Mouse (Mus musculus): ENCODE results near the gene Fam166b. TPM values are rescaled to one million over a fixed set of nuclear protein-coding genes. Genes with fewer than 3 reads are reported as not detected.

Gene Fam166b
- total RNA-seq (2021): under 1 TPM; 0.27 to 0.97 TPM
- long read RNA-seq, experiment 1: 0 reads
- long read RNA-seq, experiment 2: 0 reads

- no peak for DNase-seq
Measured at GRCm38 (mm10) chr4:43428946-43429345, at the start of gene Fam166b. Gene Fam166b, minus strand, starts transcription at chr4:43429134.

DNA sequence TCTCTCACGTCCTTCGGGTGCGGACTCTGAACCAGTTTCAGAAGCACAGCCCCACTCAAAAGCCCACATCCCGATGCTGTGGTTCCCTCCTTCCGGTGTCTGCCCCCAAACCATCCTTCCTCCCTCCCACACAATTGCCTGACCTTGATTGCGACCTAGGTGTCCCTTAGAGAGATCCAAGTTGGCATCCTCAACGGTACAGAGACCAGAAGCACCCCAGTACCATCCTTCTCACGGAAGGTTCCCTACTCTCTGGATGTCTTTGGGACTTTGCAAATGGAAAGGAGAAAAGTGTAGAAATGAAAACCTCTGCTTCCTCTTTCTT lies 49.6 kb upstream of the Fam166b start:
- DNase-seq: no peak

DNA sequence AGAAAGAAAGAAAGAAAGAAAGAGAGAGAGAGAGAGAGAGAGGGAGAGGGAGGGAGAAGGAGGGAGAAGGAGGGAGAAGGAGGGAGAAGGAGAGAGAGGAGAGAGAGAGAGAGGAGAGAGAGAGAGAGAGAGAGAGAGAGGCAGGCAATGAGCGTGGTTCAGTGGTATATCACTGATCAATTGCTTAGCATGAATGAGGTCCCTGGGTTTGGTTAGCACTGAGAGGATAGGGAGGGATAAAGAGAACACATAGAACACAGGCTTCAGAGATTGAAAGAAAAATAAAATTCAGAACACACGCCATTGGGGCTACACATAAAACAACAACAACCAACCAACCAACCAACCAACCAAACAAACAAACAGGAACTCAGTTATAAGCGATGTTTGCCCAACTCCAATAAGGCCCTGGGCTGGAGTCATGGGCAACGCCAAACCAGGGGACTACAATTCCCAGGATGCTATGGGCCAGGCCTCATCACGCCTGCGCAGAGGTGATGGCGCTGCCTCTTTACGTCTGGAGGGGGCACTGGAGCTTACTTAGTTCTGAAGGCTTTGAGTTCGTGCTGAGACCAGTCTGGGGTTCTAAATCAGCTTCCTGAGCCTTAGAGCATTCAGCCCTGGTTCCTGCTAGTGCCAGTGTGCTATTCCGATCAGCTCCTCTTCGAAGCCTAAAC lies 49.1 kb upstream of the Fam166b start:
- peak; percentile 91 for DNase-seq

GRCm38 (mm10) chr4:43476604-43477003 lies 47.7 kb upstream of the Fam166b start:
- no peak for DNase-seq

- no peak for DNase-seq
Measured at GRCm38 (mm10) chr4:43473636-43474035, 44.7 kb upstream of the Fam166b start.

DNA sequence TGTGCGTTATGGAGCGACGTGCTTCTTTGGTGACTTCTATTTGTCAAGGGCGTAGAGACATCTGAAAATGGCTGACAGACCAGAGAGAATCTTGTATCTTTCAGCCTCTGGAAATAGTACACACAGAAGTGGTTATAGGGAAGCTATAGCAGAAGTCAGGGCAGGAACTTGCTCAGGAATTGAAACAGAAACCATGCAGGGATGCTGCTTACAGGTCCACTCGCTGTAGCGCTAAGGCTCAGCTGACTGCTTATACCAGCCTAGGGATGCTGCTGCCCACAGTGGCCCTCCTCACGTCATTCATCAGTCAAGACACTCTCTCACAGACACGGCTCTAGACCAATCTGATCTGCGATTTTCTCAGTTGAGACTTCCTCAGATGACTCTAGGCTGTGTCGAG lies 41.4 kb upstream of the Fam166b start:
- DNase-seq: no peak

GRCm38 (mm10) chr4:43466872-43467271 lies 37.9 kb upstream of the Fam166b start:
- DNase-seq: no peak

DNA sequence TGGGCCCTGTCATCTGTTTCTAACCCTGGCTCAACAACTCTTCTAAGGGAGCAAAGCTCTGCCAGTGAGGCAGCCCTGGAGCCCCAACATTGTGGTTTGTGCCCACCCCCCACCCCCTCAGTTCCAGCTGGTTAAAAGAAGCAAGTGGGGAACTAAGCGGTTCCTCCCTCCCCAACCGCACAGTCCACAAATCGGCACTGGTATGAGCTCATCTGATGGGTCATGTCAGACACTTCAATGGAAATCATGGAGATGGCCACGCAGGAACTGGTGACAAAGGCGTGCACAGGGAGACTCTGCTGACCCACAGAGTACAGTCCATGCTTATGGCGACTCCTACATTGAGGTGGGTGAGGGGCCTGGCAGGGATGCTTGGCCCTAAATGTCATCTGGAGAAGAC lies 37.0 kb upstream of the Fam166b start:
- no peak for DNase-seq

DNA sequence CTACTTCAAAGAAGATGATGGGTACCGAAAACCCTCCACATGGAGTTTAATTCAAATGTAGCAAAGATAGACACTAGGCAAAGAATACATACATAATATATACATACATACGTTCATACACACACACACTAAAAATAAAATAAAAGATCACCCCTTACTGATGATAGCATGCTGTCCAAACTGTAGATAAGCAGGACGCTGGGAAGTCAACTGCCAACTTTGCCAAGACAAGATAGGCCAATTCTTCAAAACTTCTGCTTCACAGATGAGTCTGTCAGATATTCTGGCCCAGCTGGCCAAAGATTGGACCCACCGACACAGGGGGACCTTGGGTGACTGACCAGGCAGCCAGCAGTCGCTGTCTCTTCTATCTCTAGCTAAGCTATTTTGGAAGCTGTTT lies 34.2 kb upstream of the Fam166b start:
- DNase-seq: no peak

GRCm38 (mm10) chr4:43457124-43457523 lies 28.2 kb upstream of the Fam166b start:
- DNase-seq: no peak

DNA sequence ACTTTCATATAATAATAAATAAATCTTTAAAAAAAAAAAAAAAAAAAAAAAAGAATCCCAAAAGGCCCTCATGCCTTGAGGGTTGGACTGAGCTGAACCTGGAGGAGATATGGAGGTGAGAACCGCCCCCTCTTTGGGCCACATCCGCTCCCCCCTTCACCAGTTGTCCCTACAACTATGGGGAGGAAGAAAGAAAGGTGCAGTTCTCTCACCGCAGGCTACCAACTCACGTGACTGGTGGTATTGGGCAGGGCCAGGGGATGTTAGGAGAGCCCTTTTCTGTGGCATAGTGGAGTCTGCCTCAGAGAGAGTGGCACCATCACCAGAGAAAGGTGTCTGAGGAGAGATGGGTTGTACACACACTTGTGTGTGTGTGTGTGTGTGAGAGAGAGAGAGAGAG lies 27.5 kb upstream of the Fam166b start:
- DNase-seq: no peak

DNA sequence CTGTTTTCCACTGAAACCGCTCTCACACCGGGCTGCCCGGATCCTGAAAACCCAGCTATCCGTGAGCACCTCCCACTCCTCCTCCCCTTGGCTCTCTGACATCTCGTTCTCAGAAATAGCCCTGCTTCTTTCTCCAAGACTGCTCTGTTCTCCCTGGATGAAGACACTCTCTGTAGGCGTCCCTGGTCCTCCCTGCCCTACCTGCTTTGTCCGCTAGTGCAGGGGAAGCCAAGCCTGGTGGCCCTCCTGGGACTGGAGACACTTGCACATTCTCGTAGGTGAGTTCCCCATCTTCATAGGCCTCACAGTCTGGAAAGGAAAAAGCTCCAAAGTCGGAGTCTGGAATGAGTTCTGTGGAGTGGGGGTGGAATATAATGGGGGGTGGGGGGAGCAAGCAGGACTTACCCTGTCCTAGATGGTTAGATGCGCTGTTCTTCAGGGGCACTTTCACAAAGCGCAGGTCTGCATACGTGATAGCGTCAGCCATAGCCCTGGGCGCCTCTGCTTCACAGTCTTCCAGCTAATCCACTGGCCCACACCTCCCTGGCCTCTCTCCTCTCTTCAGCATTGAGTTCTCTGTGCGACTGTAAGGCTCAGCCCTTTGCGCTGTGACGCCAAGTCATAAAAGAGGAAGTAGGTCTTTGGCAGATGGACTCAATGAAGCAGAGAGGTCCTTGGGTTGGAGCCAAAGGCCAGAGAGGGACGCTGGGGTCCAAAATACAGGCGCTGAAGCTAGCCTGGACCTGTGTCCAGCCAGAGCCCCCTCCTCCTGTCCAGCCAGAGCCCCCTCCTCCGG lies 25.3 kb upstream of the Fam166b start, which contains the start of gene Cd72:
Gene Cd72, minus strand, starts transcription at position 588 of the 796 bp plus-strand sequence.
- DNase-seq: no peak

DNA sequence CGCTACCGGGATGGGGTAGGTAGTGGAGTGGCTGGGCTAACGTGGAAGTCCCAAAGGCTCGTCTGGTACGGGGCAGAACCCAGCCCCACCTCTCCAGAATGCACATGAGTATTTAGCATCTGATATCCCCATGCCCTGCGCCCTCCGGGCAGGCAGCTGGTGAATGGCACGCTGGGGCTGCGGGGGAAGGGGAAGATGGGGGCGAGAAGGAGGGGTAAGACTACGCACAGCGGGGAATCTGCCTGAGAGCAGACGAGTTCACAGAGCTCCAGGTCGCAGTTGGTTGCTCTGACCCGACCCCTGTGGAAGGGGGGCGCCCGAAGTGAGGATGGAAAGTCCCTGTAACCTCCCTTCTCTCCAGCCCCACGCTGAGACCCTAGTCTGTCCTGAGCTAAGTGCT lies 24.5 kb upstream of the Fam166b start:
- no peak for DNase-seq

- peak; percentile 45 for DNase-seq
Measured at GRCm38 (mm10) chr4:43452315-43452714, 23.4 kb upstream of the Fam166b start.

- DNase-seq: peak; percentile 78
Measured at GRCm38 (mm10) chr4:43448554-43448953, 19.6 kb upstream of the Fam166b start.

DNA sequence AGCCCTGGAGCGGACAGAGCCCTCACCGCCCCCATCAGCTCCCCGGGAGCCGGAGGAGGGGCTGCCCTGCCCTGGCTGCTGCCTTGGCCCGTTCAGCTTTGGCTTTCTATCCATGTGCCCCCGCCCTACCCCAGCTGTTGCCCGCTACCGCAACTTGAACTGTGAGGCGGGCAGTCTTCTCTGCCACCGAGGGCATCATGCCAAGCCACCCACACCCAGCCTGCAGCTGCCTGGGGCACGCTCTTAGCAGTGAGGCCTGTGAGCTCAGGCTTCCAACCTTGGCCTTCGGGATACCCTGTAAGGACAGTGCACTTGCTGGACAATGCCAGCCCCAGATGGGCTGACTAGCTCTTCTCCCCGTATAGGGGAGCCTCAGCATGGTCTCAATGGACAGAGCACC lies 18.3 kb upstream of the Fam166b start:
- DNase-seq: peak; percentile 77

DNA sequence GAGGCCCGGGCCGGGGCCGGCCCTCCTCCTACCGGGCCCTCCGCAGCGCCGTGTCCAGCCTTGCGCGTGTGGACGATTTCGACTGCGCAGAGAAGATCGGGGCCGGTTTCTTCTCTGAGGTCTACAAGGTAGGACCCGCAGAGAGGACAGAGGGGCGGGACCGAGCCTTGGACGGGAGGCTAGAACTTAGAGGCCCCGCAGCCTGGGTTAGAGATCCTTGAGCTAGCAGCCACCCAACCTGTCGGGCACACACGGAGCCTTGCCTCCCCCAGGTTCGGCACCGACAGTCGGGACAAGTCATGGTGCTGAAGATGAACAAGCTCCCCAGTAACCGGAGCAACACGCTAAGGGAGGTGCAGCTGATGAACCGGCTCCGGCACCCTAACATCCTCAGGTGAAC lies 14.6 kb upstream of the Fam166b start:
- peak; percentile 55 for DNase-seq

DNA sequence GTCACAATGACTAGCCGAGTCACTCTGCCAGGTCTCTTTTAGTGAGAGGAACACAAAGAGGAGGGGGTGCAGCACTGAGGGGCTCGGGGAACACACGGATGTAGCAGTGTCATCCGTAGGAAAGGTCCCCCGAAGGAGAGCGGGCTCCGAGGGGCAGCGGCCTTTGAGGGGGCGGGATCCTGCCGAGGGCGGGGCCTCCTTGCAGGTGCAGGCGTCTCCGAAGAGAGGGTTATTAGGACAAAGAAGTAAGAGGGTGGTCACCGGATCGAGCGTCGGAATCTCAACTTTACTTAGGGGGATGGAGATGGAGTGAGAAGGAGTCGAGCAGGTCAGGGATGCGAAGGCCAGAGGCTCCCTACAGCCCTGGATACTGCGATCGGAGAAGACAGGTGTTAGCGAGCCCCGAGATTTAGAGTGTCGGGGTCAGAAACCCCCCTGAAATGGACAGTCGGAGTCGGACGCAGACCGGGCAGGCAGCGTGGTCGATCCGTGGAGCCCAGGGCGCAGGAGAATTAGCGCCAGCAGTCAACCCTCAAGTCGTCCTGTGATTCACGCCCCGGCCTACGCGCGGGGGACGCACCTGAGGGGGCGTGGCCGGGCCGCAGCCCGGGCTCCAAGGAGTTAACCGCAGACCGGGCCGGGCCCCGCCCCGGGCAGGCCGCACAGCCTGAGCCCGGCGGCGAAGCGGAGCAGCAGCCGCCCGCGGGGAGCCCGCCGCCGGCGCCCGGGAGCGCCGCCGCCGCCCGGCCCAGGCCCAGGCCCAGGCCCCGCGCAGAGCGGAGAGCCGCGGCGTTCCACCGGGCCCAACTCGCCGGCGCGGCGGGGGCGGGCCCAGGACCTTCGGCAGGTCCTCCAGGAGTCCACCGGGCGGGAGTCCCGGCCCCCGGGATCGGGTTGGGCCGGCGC lies 13.8 kb upstream of the Fam166b start:
- peak; percentile 84 for DNase-seq

GRCm38 (mm10) chr4:43442044-43442443 lies 13.1 kb upstream of the Fam166b start:
- peak; percentile 100 for DNase-seq

- DNase-seq: no peak
Measured at GRCm38 (mm10) chr4:43441639-43442038, 12.7 kb upstream of the Fam166b start, which contains the start of gene Tesk1. Gene Tesk1, plus strand, starts transcription at chr4:43441939.

- no peak for DNase-seq
Measured at GRCm38 (mm10) chr4:43432832-43433231, 3.9 kb upstream of the Fam166b start.

GRCm38 (mm10) chr4:43431690-43432089 lies 2.8 kb upstream of the Fam166b start:
- DNase-seq: peak; percentile 89

All from adrenal gland, postnatal 10 days (tissue).